ENCODE assay signal across 18 mouse cellular contexts in genomic region chr16:30787351-30787750, GRCm38 (mm10).
A peak's percentile ranks its signal among the peaks of the same experiment; 100 is the strongest.
DNase-seq lines count a peak whose midpoint lies in the region; ATAC-seq and TF ChIP-seq lines count a peak whose summit lies in the region.
"Had no signal": no experiment of that assay in that cellular context is flagged by ENCODE, and none has a peak within 500 bp of the region (broad histone marks: within the 10 kb centered on the region; RNA-seq: fewer than 3 reads in every experiment).

No protein-coding gene starts in this region.

- TF ChIP-seq CTCF in stomach, postnatal 0 days (IDR thresholded peaks at IDR 0.05; ENCODE audit: low read depth), result no peak

- H3K9me3 ChIP-seq in stomach, postnatal 0 days (ENCODE audit: control insufficient read depth, low read length), result no peaks in the 10 kb centered on the region
- H3K9me3 ChIP-seq: forebrain, embryonic 10.5 days; G1E; heart, embryonic 13.5 days; hindbrain, embryonic 10.5 days; midbrain, embryonic 13.5 days; neural tube, embryonic 13.5 days had no signal

- no peak overlapping the region for H3K27ac ChIP-seq in stomach, postnatal 0 days (replicated peaks)
- H3K27ac ChIP-seq: forebrain, embryonic 10.5 days; hindbrain, embryonic 10.5 days; midbrain, embryonic 13.5 days; neural tube, embryonic 13.5 days had no signal

- no peak overlapping the region for H3K9ac ChIP-seq in stomach, postnatal 0 days (ENCODE audit: low read length)
- H3K9ac ChIP-seq: midbrain, embryonic 13.5 days; neural tube, embryonic 13.5 days had no signal

- H3K27me3 ChIP-seq in stomach, postnatal 0 days (ENCODE audit: control insufficient read depth, insufficient read depth, low read length), result no peaks in the 10 kb centered on the region
- H3K27me3 ChIP-seq: heart, embryonic 13.5 days had no signal

- peaks cover 12% of the 10 kb centered on the region for H3K4me1 ChIP-seq in stomach, postnatal 0 days (replicated peaks; ENCODE audit: control insufficient read depth, insufficient read depth)

- intact Hi-C loops in heart, postnatal 10 days (cut with DNase I), result no loop called here

- no peak for ATAC-seq in stomach, postnatal 0 days (ENCODE audit: low FRiP score, low TSS enrichment)
- ATAC-seq: midbrain, embryonic 13.5 days had no signal

- H3K4me2 ChIP-seq in stomach, postnatal 0 days (replicated peaks; ENCODE audit: low read depth), result no peak overlapping the region
- H3K4me2 ChIP-seq: midbrain, embryonic 13.5 days; neural tube, embryonic 13.5 days had no signal

- no peaks in the 10 kb centered on the region for H3K36me3 ChIP-seq in stomach, postnatal 0 days (ENCODE audit: control insufficient read depth, insufficient read depth, low read length)
- H3K36me3 ChIP-seq: forebrain, embryonic 10.5 days; G1E; heart, embryonic 13.5 days; hindbrain, embryonic 10.5 days; midbrain, embryonic 13.5 days; neural tube, embryonic 13.5 days had no signal

- DNase-seq in heart, adult 11 months, result peak; percentile 96
- no peak for DNase-seq in heart, postnatal 10 days
- peak; percentile 18 for DNase-seq in kidney, postnatal 10 days
- no peak for DNase-seq in kidney, adult 11 months
- DNase-seq in urinary bladder, postnatal 4 days (ENCODE audit: low spot score in 2 of 2), result peak; percentile 16 to 48
- DNase-seq in urinary bladder, adult 18-20 months (ENCODE audit: low spot score in 2 of 2), result no peak
- peak; percentile 13 for DNase-seq in stomach, postnatal 0 days (ENCODE audit: low spot score)
- no peak for DNase-seq in thymus, postnatal 0 days (ENCODE audit: low spot score)
- DNase-seq: adrenal gland, postnatal 14 days; cerebellum, postnatal 36 days; kidney, adult 9 months; right cerebral cortex, adult 18-20 months had no signal

- no peak for TF ChIP-seq EP300 in stomach, postnatal 0 days (optimal IDR thresholded peaks at IDR 0.05)

- no peak overlapping the region for H3K4me3 ChIP-seq in stomach, postnatal 0 days (ENCODE audit: low read depth, low read length)
- H3K4me3 ChIP-seq: forebrain, embryonic 10.5 days; heart, embryonic 13.5 days; hindbrain, embryonic 10.5 days; midbrain, embryonic 13.5 days; neural tube, embryonic 13.5 days had no signal

- 90% methylated on average over 1 of the region's 1 CpGs for WGBS in stomach, postnatal 0 days

Comparison
In these comparisons a context has a peak if more than half of its experiments do, and no peak if none do; other contexts are left out.
1. DNase-seq: peak in heart, adult 11 months (single experiment), kidney, postnatal 10 days (single experiment), urinary bladder, postnatal 4 days (2 of 2) and stomach, postnatal 0 days (single experiment); none in heart, postnatal 10 days (0 of 2), kidney, adult 11 months (single experiment), urinary bladder, adult 18-20 months (0 of 2) and thymus, postnatal 0 days (single experiment).